Mouse (Mus musculus) mature B cell (primary cell): Measurements from ENCODE around the gene BC051019.

Source experiments
- in situ Hi-C: fragments of 300-500 bp; cut with MboI; formaldehyde crosslinking; loops from 2 replicates; pipeline ENCODE4 v1.14.3; 2019

BC051019 gene

GRCm38 (mm10) chr7:109723697-109724096 is at the start of gene BC051019:
Gene BC051019 (minus strand): TSS chr7:109723850.
- in situ Hi-C loops: no loop called here

- in situ Hi-C loops: no loop called here
Observed at GRCm38 (mm10) chr7:109772251-109772650, 48.6 kb upstream of the BC051019 start.

- in situ Hi-C loops: no loop called here
Observed at GRCm38 (mm10) chr7:109768699-109769383, 45.2 kb upstream of the BC051019 start.

GRCm38 (mm10) chr7:109767575-109768350 is 44.1 kb upstream of the BC051019 start:
- in situ Hi-C loops: no loop called here

GRCm38 (mm10) chr7:109764009-109764408 is 40.4 kb upstream of the BC051019 start:
- in situ Hi-C loops: no loop called here

- in situ Hi-C loops: no loop called here
Observed at GRCm38 (mm10) chr7:109756291-109756690, 32.6 kb upstream of the BC051019 start.

GRCm38 (mm10) chr7:109754034-109754433 is 30.4 kb upstream of the BC051019 start:
- in situ Hi-C loops: no loop called here

- in situ Hi-C loops: no loop called here
Observed at GRCm38 (mm10) chr7:109752008-109752925, 28.6 kb upstream of the BC051019 start, which contains the start of gene Tmem9b. Gene Tmem9b (minus strand): TSS chr7:109752875.

- in situ Hi-C loops: no loop called here
Observed at GRCm38 (mm10) chr7:109751427-109752007, 27.9 kb upstream of the BC051019 start.

GRCm38 (mm10) chr7:109747747-109748146 is 24.1 kb upstream of the BC051019 start:
- in situ Hi-C loops: no loop called here

GRCm38 (mm10) chr7:109741703-109742102 is 18.1 kb upstream of the BC051019 start:
- in situ Hi-C loops: no loop called here

- in situ Hi-C loops: no loop called here
Observed at GRCm38 (mm10) chr7:109741060-109741459, 17.4 kb upstream of the BC051019 start.

- in situ Hi-C loops: no loop called here
Observed at GRCm38 (mm10) chr7:109739822-109740370, 16.2 kb upstream of the BC051019 start.

GRCm38 (mm10) chr7:109734806-109735205 is 11.2 kb upstream of the BC051019 start:
- in situ Hi-C loops: no loop called here

GRCm38 (mm10) chr7:109731626-109732025 is 8.0 kb upstream of the BC051019 start, which contains the start of gene Ascl3:
Gene Ascl3 (minus strand): TSS chr7:109731726.
- in situ Hi-C loops: no loop called here

- in situ Hi-C loops: no loop called here
Observed at GRCm38 (mm10) chr7:109723114-109723513, 536 bp downstream of the BC051019 start.

GRCm38 (mm10) chr7:109722618-109723017 is 1.0 kb downstream of the BC051019 start:
- in situ Hi-C loops: no loop called here

GRCm38 (mm10) chr7:109719286-109719685 is 4.4 kb downstream of the BC051019 start:
- in situ Hi-C loops: no loop called here

- in situ Hi-C loops: no loop called here
Observed at GRCm38 (mm10) chr7:109713434-109713982, 10.1 kb downstream of the BC051019 start.

GRCm38 (mm10) chr7:109712198-109712597 is 11.5 kb downstream of the BC051019 start:
- in situ Hi-C loops: no loop called here

- in situ Hi-C loops: no loop called here
Observed at GRCm38 (mm10) chr7:109710069-109710468, 13.6 kb downstream of the BC051019 start.
